Mouse (Mus musculus) stomach, embryonic 15.5 days (tissue): Measurements from ENCODE around the gene Vstm5. TPM values are rescaled to one million over a fixed set of nuclear protein-coding genes. Genes with fewer than 3 reads are reported as not detected.

Experiments
- ATAC-seq: fragments of 200-750 bp; cut with Nextera tagmentation; 2 replicates; pipeline ENCODE4 v1.8.0; 2017; ENCODE audit warnings: low read depth, moderate number of reproducible peaks, moderate TSS enrichment; ENCODE audit not compliant: insufficient read depth, low FRiP score
- H3K27ac ChIP-seq: fragments of 300-500 bp; sonication (generic); 2 replicates; pipeline ENCODE4 v1.5.1; 2015; ENCODE audit warnings: mild to moderate bottlenecking, inconsistent platforms
- H3K27me3 ChIP-seq: fragments of 300-500 bp; sonication (generic); replicated peaks from 2 replicates; pipeline ENCODE4 v1.6.1; 2015; ENCODE audit warnings: inconsistent platforms
- H3K36me3 ChIP-seq: fragments of 300-500 bp; sonication (generic); 2 replicates; pipeline ENCODE4 v1.6.1; 2015; ENCODE audit warnings: inconsistent platforms
- H3K4me1 ChIP-seq: fragments of 300-500 bp; sonication (generic); 2 replicates; pipeline ENCODE4 v1.6.1; 2015; ENCODE audit warnings: inconsistent platforms
- H3K4me2 ChIP-seq: fragments of 300-500 bp; sonication (generic); 2 replicates; pipeline ENCODE4 v1.6.1; 2015; ENCODE audit warnings: mild to moderate bottlenecking, inconsistent platforms
- H3K4me3 ChIP-seq: fragments of 300-500 bp; sonication (generic); replicated peaks from 2 replicates; pipeline ENCODE4 v1.5.1; 2015; ENCODE audit warnings: inconsistent platforms
- H3K9ac ChIP-seq: fragments of 300-500 bp; sonication (generic); 2 replicates; pipeline ENCODE4 v1.6.1; 2015; ENCODE audit warnings: inconsistent platforms
- H3K9me3 ChIP-seq: fragments of 300-500 bp; sonication (generic); 2 replicates; pipeline ENCODE4 v1.6.1; 2016; ENCODE audit warnings: inconsistent platforms
- WGBS: fragments of 180-500 bp; shearing (Covaris S2); methylation state at CpG from one replicate; pipeline ENCODE4 v1.1.7; 2015; 5-methylcytosine and 5-hydroxymethylcytosine counted together
- polyA plus RNA-seq: library from polyadenylated mRNA; unstranded; fragments of >200 nt; fragmentation: Nextera tagmentation; extraction: Ambion mirVana; gene quantifications from 2 replicates; pipeline ENCODE4 v1.2.1, GENCODE M21; 2015

The Vstm5 gene
- polyA plus RNA-seq, 1 experiment from 2014 or later: 6.4 TPM

DNA sequence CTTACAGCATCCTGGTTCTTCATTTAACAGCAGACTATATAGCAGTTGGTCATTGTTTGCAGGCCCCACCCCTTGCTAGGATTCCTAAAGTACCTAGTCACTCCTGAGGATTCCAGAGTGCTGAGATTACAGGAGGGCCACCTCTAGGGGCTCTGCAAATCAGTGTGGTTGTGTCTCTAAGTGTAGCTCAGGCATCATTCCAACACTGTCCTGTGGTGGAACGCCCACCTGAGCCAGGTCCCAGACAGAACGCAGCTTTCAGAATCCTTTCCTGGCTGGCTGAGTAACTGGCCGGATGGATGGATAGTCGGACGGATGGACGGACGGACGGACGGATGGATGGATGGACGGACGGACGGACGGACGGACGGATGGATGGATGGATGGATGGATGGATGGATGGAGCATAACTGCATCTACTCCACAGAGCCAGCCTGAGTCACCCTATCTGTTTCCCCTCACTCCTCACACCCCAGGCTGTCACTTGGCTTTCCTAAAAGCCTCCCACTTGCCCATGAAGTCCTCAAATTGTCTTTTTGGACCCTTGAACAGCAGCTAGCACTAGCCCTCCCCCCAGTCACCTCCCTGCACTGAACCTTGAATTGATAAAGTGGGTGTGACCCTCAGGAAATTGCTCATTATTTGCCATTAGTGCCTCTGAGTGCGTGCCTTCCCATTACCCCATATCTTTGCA, 401 bp upstream of the Vstm5 start:
- Histone ChIP-seq H3K9me3 (no peaks in the 10 kb centered on the region), H3K9ac (peak overlapping the region; percentile 45; the same call in 1 of the 2 replicates), H3K27ac (peak overlapping the region; percentile 41; the same call in 1 of the 2 replicates), H3K4me2 (peak overlapping the region; percentile 93), H3K27me3 (no peaks in the 10 kb centered on the region), H3K4me1 (peaks cover 11% of the 10 kb centered on the region; the same call in 1 of the 2 replicates), H3K4me3 (peak overlapping the region; percentile 50), H3K36me3 (no peaks in the 10 kb centered on the region)
- 74% methylated on average over 16 of the region's 16 CpGs for WGBS
- ATAC-seq: peak; percentile 52

GRCm38 (mm10) chr9:15240006-15240405, 1.2 kb downstream of the Vstm5 start:
- Histone ChIP-seq H3K27ac (no peak overlapping the region), H3K9ac (no peak overlapping the region), H3K9me3 (no peaks in the 10 kb centered on the region), H3K4me3 (no peak overlapping the region), H3K4me1 (peaks cover 11% of the 10 kb centered on the region; the same call in 1 of the 2 replicates), H3K4me2 (peak overlapping the region; percentile 93; the same call in 1 of the 2 replicates), H3K36me3 (no peaks in the 10 kb centered on the region), H3K27me3 (no peaks in the 10 kb centered on the region)
- ATAC-seq: no peak
- WGBS: 89% methylated on average over 6 of the region's 6 CpGs

GRCm38 (mm10) chr9:15240863-15241595, 2.2 kb downstream of the Vstm5 start:
- H3K9ac ChIP-seq: no peak overlapping the region
- no peak overlapping the region for H3K4me3 ChIP-seq
- no peak overlapping the region for H3K27ac ChIP-seq
- no peak overlapping the region for H3K4me2 ChIP-seq
- H3K4me1 ChIP-seq: peaks cover 11% of the 10 kb centered on the region; the same call in 1 of the 2 replicates
- H3K9me3 ChIP-seq: no peaks in the 10 kb centered on the region
- 62% methylated on average over 6 of the region's 6 CpGs for WGBS
- H3K36me3 ChIP-seq: no peaks in the 10 kb centered on the region
- H3K27me3 ChIP-seq: no peaks in the 10 kb centered on the region
- no peak for ATAC-seq

- Histone ChIP-seq H3K27me3 (no peaks in the 10 kb centered on the region), H3K4me2 (peak overlapping the region; percentile 11; the same call in 1 of the 2 replicates), H3K4me1 (peaks cover 11% of the 10 kb centered on the region; the same call in 1 of the 2 replicates), H3K36me3 (no peaks in the 10 kb centered on the region), H3K4me3 (no peak overlapping the region), H3K27ac (no peak overlapping the region), H3K9me3 (no peaks in the 10 kb centered on the region), H3K9ac (no peak overlapping the region)
- ATAC-seq: peak; percentile 15; the same call in 1 of the 2 replicates
- WGBS: 41% methylated on average over 9 of the region's 9 CpGs
Measured at GRCm38 (mm10) chr9:15241596-15241939, 2.7 kb downstream of the Vstm5 start.

DNA sequence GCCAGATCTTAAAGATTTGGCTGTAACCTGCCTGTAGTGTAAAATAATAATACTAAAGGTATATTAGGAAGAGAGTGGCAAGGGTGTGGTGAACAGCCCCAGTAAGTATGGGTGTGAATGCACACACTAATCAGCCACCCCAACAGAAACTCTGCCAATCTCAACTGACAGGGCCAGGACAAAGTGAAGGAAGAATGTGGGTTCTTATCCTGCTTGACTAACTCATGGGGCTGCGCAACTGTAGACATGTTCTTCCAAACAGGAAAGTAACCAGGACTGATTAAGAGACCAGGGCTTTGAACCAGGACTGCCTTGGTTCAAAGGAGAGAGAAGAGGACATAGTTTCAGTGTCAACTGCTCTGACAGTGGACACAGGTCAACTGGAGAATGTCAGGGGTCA, 3.3 kb downstream of the Vstm5 start:
- no peak overlapping the region for H3K27ac ChIP-seq
- no peak overlapping the region for H3K9ac ChIP-seq
- H3K4me1 ChIP-seq: peaks cover 11% of the 10 kb centered on the region; the same call in 1 of the 2 replicates
- no peaks in the 10 kb centered on the region for H3K27me3 ChIP-seq
- WGBS: 93% methylated on average over 1 of the region's 1 CpGs
- no peak overlapping the region; the same call in 1 of the 2 replicates for H3K4me2 ChIP-seq
- no peak for ATAC-seq
- no peaks in the 10 kb centered on the region for H3K36me3 ChIP-seq
- no peak overlapping the region for H3K4me3 ChIP-seq
- no peaks in the 10 kb centered on the region for H3K9me3 ChIP-seq

DNA sequence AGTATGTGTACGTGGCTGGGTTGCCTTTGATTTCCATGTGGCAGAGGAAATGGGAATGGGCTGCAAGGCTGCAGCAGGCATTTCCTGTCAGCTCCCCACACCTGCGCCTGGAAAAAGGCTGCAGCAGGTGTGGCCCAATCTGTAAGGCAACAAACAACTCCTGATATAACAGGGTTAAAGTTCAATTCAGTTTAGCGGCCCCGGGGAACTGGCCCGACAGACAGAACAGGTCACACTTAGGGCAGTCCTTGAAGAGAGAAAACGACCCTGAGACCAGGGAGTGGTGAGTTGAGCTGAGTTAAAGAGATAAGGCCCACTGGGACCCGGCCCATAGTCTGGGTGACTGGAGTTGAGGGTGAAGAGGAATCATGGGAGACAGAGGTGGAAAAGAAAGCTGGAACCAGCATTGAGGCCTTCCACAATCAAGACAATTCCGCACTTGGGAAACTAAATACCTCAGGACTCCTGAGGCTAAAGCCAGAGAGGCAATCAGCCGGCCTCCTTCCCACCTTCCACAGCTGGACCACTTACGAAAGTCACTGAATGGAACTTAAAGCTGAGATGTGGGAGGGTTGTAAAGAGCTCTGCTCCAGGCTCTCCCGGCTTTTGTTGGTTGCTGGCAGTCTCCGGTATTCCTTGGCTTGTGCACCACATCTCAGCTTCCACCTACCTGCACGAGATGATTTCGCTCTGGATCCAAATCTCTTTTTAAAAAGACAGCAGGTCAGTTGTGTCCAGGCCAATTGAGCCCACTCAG, 6.7 kb downstream of the Vstm5 start:
- 52% methylated on average over 14 of the region's 14 CpGs for WGBS
- Histone ChIP-seq H3K4me3 (no peak overlapping the region), H3K27me3 (no peaks in the 10 kb centered on the region), H3K9me3 (no peaks in the 10 kb centered on the region), H3K36me3 (no peaks in the 10 kb centered on the region), H3K4me1 (no peaks in the 10 kb centered on the region), H3K9ac (no peak overlapping the region), H3K27ac (peak overlapping the region; percentile 51; the same call in 1 of the 2 replicates), H3K4me2 (no peak overlapping the region)
- peak; percentile 77 for ATAC-seq

GRCm38 (mm10) chr9:15250376-15250775, 11.5 kb downstream of the Vstm5 start:
- no peak for ATAC-seq
- no peaks in the 10 kb centered on the region for H3K36me3 ChIP-seq
- 59% methylated on average over 7 of the region's 7 CpGs for WGBS

DNA sequence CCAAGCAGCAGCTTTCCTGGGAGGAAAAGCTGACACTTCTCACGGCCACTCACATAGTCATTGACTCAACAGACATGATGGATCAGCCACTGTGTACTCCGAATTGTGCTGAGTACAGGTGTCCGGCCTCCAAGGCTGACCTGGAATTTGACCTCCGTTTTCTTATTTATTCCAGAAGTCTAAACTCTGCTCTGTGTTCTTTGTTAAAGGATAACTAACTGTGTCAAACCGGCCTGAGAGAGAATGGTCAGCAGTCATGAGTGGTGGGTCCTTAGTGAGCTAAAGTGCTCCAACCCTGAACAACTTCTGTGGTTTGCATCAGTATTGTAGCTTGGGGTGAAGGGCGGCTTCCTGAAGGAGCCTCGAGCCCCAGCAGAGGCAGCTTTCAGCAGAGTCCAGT, 13.4 kb downstream of the Vstm5 start:
- WGBS: 57% methylated on average over 7 of the region's 7 CpGs
- no peak for ATAC-seq
- H3K27ac ChIP-seq: no peak overlapping the region

More at GRCm38 (mm10) chr9:15250376-15250775, 11.5 kb downstream of the Vstm5 start:
- Histone ChIP-seq H3K9me3 (no peaks in the 10 kb centered on the region), H3K4me3 (no peak overlapping the region), H3K9ac (no peak overlapping the region), H3K4me2 (no peak overlapping the region), H3K4me1 (no peaks in the 10 kb centered on the region), H3K27ac (no peak overlapping the region), H3K27me3 (no peaks in the 10 kb centered on the region)

DNA sequence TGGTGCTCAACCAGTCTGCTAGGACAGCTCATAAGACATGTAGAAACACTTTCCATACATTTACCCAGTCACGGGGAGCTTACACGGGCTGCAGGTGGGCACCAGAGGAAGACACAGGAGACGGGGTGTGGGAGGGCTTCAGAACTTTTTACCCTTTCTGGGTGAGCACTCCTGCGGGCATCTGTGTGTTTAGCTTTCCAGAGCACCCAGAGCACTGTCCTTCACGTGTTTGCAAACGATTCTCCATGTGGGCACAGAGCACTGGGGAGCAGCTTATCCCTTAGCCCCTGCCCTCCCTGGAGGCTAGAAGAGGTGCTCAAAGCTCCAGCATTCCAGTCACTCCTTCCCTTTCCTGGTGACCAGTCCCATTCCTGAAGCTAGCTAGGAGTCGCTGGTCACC, 15.7 kb downstream of the Vstm5 start:
- Histone ChIP-seq H3K4me2 (no peak overlapping the region), H3K9me3 (no peaks in the 10 kb centered on the region), H3K36me3 (no peaks in the 10 kb centered on the region), H3K9ac (no peak overlapping the region), H3K4me3 (no peak overlapping the region), H3K4me1 (no peaks in the 10 kb centered on the region), H3K27me3 (no peaks in the 10 kb centered on the region), H3K27ac (no peak overlapping the region)
- WGBS: 79% methylated on average over 7 of the region's 7 CpGs
- ATAC-seq: no peak

More for the DNA sequence above, 13.4 kb downstream of the Vstm5 start:
- Histone ChIP-seq H3K4me1 (no peaks in the 10 kb centered on the region), H3K4me3 (no peak overlapping the region), H3K36me3 (no peaks in the 10 kb centered on the region), H3K9me3 (no peaks in the 10 kb centered on the region), H3K4me2 (no peak overlapping the region), H3K27me3 (no peaks in the 10 kb centered on the region), H3K9ac (no peak overlapping the region)

DNA sequence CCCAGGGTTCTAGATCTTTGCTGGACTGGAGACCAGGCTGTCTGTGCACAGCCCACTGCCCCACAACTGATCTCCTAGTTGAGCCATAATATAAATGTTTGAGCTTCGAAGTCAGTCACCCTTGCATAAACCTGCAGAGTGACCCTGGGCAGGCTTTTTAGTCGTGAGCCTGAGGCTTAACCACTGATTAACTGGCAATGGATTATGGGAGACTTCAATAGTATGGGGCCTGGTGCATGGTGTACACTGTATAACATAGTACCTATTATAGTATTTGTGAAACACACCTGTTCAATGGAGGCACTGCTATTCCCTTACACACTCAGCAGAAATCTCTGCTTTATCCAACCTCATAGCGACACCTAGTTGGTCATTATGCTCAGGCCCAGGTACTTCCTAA, 17.4 kb downstream of the Vstm5 start:
- Histone ChIP-seq H3K27ac (no peak overlapping the region), H3K9ac (no peak overlapping the region), H3K27me3 (no peaks in the 10 kb centered on the region), H3K4me3 (no peak overlapping the region), H3K4me2 (no peak overlapping the region), H3K9me3 (no peaks in the 10 kb centered on the region), H3K36me3 (peaks cover 13% of the 10 kb centered on the region), H3K4me1 (no peaks in the 10 kb centered on the region)
- 66% methylated on average over 3 of the region's 3 CpGs for WGBS
- no peak for ATAC-seq

- Histone ChIP-seq H3K4me1 (no peaks in the 10 kb centered on the region), H3K27me3 (no peaks in the 10 kb centered on the region), H3K9me3 (no peaks in the 10 kb centered on the region), H3K4me3 (no peak overlapping the region), H3K36me3 (peaks cover 59% of the 10 kb centered on the region), H3K9ac (no peak overlapping the region), H3K27ac (peak overlapping the region; percentile 31; the same call in 1 of the 2 replicates), H3K4me2 (no peak overlapping the region)
- ATAC-seq: no peak; the same call in 1 of the 2 replicates
- 73% methylated on average over 8 of the region's 8 CpGs for WGBS
Measured at GRCm38 (mm10) chr9:15261980-15262379, 23.1 kb downstream of the Vstm5 start.
